Comparison of ENCODE assay signal across 1 mouse cellular context in the genomic region with DNA sequence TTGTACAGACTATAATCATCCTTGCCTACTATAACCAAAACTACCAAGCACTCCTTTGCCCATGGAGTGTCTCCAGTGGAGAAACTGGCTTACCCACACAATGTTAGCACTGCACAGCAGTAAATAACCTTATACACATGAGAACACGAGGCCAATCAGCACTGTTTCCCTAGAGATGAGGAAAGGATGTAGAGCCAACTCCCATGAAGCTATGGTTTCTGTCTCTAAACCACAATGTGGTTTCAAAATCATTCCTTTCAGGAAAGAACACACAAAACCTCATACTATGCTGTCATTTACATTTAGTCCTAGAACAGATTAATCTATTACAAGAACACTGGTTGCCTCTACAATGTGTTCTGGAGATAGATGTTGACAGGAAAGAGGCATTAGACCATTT.
TF ChIP-seq lines count a peak whose summit lies in the region.

No protein-coding gene starts in this region.

TF ChIP-seq in CH12.LX, 34 proteins besides CTCF, POLR2A, EP300 and RAD21:
- TF ChIP-seq MAX (IDR thresholded peaks at IDR 0.05; ENCODE audit: low read length) (peak; percentile 22; the same call in 1 of the 2 replicates), MEF2A (IDR thresholded peaks at IDR 0.05; ENCODE audit: borderline replicate concordance, low read depth, low read length) (no peak)
TF ChIP-seq in CH12.LX: peak in this region for 1.
